Mouse (Mus musculus) CD4-positive, CD25-positive, alpha-beta regulatory T cell, adult 4 months (primary cell): ENCODE results near the gene Rnf10. TPM values are rescaled to one million over a fixed set of nuclear protein-coding genes. Genes with fewer than 3 reads are reported as not detected.
"Not testable (repeated sequence)": the region's sequence is repeated elsewhere in the genome, so short reads cannot be mapped to it uniquely, and the experiment has no call there.

ENCODE experiments used
- ATAC-seq: one replicate; pipeline ENCODE4 v1.8.0; 2017
- polyA plus RNA-seq, 2 experiments: library from polyadenylated mRNA; unstranded; fragments of 100-300 nt; shearing (Covaris generic); gene quantifications; one replicate each; pipeline ENCODE4 v1.2.1; 2017

The Rnf10 gene
- polyA plus RNA-seq, result 10 to 100 TPM; 30.5 to 36.5 TPM

DNA sequence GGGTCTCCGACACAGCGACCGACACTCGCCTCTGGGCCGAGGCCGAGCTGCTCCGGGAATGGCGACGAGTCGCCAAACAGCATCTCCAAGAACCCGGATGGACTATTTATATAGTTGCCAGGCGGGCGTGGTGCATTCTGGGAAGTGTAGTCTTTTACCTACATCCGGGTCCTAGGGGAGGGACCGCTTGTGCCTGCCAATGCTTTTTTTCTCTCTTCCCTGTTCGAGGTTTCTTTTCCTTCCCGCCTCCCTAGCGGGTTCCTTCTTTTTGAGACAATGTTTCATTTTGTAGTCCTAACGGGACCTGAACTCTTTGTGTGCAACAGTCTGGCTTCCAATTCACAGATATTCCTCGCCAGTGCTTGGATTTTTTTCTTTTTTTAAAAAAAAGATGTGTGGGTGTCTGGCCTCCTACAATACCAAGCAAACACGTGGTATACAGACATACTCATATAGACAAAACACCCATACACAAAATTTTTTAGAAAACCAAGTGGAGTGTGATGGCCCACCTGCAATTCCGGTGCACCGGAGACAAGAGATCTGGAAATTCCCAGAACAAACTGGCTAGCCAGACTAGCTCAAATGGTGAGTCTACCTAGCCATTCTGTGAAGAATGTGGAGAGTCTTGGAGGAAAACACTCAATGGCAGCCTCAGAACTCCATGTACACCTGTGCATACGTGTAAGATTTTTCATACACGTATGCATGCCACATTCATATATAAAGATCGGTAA, at the start of gene Rnf10:
Gene Rnf10, minus strand, starts transcription at position 87 of the 737 bp plus-strand sequence.
- peak; percentile 87 for ATAC-seq

DNA sequence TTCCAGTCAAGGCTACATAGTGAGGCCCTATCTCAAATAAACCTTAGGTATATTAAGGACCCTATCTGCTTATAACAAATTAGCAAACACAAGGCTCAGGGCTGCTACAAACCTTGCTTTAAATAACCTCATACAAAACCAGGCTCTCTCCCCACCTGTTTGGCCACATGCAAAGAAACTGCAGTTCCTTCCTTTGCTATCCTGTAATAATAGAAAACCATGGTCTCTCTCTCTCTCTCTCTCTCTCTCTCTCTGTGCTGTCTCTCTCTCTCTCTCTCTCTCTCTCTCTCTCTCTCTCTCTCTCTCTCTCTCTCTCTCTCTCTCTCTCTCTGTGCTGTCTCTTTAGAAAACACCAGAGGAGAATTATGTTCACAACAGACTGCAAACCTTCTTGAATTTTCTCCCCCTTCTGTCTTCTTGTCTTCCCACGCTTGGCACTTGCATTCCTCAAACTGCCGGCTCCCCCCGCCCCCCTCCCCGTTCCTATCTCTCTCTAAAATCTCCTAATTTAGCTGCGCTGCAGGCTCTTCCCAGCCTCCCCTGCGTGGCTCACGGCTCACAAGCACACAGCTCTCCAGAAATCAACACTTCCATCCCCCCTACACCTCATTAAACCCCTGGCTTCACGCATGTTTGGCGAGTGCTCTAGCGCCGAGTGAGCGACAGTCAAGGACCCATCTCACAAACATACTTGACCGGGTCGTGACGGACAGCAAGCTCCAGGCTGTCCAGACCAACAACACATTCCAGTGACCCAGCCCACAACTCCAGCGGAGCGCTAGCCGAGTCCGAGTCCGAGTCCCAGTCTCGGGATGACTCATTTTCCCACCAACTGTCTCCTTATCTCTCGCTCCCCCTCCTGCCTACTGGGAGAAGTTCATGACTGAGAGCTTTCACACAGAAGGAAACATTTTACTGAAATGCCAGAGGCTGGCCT, 46.6 kb upstream of the Rnf10 start:
- ATAC-seq, result peak; percentile 34

DNA sequence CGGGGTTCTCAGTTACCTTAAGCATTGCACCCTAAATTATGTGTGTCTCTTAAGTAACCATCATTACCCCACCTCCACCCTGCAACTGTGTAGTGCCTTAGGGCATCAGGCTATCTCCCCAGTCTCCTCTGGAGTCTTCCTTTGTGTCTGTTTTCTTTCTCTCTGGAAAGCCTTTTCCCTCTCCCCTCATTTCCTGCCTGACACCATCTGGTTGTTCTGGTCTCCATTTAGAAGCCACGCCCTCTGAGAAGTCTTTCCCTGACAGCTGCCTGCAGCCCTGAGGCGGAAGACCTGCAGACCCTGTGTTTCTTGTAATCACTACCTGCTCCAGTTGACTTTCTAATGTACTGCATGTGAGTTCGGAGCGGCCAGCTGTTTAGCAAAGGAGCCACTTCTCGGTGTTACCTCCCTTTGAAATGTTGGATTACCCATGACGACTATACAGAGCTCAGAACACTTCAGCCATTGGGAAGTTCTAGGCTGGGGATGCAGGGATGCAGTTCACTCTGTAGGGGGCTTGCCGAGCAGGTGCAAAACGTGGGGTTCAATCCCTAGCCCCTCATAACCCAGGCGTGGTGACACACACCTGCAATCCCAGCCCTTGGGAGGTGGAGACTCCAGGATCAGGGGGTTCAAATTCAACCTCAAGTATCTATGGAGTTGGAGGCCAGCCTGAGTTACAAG, 45.1 kb upstream of the Rnf10 start:
- ATAC-seq, result peak; percentile 37

DNA sequence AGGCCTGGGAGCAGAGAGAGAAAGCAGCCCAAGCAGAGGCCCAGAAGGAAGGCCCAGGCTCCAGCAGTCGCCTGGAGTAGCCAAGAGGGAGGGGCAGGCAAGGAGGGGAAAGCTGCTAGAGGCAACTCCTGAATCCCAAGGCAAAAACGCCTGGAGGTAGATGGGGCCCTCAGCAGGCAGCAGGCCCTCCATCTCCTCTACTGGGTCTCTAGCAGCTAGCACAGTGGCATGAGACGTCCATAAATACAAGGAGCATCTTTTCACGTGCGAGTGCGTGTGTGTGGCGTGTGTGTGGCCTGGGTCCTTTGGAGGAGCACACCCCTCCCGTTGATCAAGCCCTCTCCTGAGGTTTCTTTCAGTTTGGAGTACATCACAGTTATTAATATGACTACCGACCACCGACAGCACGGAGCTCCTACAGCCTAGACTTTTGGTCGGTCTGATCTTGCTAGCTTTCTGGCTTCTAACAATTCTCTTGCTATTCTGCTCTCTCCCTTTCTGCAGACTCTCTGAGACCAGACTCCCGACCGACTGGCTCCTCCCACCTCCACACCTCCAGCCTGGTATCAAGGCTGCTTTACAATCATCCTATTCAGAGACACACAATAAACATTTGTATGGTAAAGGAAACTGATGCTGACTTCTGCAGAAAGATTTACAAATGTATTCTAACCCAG, 44.4 kb upstream of the Rnf10 start:
- no peak for ATAC-seq

GRCm38 (mm10) chr5:115313668-115313943, 40.9 kb upstream of the Rnf10 start:
- no peak for ATAC-seq

- no peak for ATAC-seq
These were observed 40.3 kb upstream of the Rnf10 start for GRCm38 (mm10) chr5:115312816-115313667.

DNA sequence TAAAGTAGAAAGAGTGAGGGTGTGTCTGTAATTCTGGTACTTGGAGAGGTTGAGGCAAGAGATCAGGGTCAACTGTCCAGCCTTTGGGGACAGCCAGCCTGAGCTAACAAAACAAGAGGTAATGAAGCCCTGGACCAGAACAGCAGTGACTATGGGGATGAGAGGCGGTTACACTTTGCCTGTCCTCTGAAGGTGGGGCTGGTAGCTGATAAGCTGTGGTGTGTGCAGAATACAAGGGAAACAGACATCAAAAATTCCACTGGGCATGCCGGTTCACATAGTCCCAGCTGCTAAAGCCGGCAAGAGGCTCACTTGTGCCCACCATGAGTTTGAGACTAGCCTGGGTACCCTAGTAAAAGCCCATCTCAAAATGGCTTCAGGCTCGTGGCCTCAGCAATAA, 39.7 kb upstream of the Rnf10 start:
- no peak for ATAC-seq

GRCm38 (mm10) chr5:115302190-115302589, 29.5 kb upstream of the Rnf10 start:
- not testable (repeated sequence) for ATAC-seq

DNA sequence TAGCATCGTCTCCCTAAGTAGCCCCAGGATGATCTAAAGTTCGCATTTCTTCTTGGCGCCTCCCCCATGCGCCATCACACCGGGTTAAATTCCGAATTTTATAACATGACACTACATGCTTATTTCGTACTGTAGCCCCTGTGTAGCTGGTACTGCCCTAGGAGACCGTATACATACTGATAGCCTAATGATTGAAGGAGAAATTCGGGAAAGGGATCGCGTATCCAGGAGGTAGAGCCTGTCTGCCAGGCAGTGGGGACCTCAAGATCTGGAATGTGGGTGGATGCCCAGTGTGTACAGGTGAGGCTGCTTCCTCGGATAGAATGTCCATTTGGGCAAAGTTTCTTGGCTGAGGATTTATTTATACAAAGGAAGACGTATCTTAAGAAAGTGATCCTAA, 28.9 kb upstream of the Rnf10 start:
- ATAC-seq, result no peak

DNA sequence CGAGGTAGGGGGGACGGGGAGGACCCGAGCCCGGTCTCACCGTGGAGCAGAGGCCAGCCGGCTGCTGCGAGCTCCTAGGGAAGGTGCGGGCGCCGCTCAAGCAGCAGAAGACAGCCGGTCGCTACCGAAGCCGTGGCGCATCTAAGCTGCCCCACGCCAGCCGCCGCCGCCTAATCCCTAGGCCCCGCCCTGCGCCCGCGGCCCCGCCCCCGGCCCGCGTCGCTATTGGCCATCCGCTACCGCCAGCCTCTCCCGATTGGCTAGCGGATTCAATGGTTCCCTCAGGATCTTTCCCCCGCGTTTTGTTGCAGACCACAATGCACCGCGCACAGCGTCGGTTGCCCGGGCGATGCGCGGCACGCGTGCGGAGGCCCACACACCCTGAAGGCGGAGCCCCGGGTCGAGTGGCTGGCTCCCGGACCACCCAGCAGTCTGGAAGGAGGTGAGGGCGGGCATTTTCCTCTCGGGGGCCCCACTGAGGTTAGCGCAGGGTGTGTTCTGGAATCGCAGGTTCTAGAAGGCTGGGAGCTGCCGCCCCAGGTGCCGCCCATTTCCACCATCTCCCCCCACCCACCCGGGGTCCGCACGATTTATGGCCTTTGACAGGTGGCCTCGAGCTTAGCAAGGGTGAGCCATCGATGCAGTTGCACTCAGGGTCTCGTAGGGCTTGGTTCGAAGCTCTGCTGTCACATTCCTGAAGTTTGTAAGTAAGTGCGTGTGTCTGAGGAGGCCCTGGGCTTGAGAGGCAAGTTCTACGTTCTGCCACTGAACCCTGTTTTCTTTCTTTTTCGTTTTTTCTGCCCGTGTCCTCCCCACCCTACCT, 28.3 kb upstream of the Rnf10 start, which contains the start of gene Dynll1:
Gene Dynll1, minus strand, starts transcription at position 208 of the 823 bp plus-strand sequence.
- ATAC-seq, result peak; percentile 91

GRCm38 (mm10) chr5:115300035-115300744, 27.5 kb upstream of the Rnf10 start:
- ATAC-seq, result peak; percentile 46

DNA sequence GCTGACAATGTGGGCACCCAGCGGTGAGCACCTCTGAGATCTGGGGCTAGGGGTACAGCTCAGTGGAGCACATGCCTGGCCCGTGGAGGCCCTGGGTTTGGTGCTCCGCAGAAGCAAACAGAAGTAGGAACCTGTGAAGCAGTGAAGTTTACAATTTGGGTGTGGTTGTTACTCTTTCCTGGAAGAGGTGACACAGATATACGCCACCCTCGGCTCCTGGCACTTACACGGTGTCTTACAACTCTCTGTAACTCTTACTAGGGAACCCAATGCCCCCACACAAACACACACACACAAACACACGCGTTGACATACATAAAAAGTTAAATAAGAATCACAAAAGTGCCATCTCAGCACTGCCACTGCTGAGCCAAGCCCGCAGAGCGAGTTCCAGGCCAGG, 23.6 kb upstream of the Rnf10 start:
- no peak for ATAC-seq

DNA sequence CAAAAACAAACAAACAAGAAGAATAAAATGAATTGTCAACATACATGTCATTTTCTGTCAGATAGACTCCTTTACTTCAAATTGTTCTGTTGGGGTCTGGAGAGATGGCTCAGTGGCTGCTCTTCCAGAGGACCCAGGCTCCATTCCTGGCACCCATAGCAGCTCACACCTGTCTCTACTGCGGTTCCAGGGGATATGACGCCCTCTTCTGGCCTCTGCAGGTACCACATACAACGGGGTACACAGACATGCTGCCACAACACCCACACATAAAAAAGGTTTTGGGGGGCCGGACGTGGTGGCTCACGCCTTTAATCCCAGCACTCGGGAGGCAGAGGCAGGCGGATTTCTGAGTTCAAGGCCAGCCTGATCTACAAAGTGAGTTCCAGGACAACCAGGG, 21.5 kb upstream of the Rnf10 start:
- ATAC-seq, result no peak

GRCm38 (mm10) chr5:115284735-115285134, 12.0 kb upstream of the Rnf10 start:
- ATAC-seq, result no peak

- ATAC-seq, result peak; percentile 15
These were observed 7.5 kb upstream of the Rnf10 start for GRCm38 (mm10) chr5:115280050-115280687.

GRCm38 (mm10) chr5:115279226-115280049, 6.7 kb upstream of the Rnf10 start, which contains the start of gene Coq5:
Gene Coq5 (plus strand): TSS chr5:115279666.
- ATAC-seq, result peak; percentile 90

DNA sequence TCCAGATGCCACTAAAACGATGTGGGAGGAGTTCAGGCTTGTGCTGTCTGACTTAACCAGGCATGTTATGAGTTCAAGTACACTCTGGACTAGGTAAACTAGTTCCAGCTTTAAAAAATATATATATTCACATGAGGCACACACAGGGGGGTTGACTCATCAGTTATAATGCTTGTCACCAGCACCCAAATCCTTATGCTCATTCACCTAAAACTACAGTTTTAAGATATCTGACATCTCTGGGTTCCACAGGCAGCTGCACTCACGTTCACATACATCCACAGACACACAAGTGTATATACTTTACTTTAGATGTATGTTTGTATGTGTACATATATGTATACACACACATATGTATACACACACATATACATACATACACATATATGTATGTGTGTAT, 6.1 kb upstream of the Rnf10 start:
- no peak for ATAC-seq

GRCm38 (mm10) chr5:115278053-115278452, 5.4 kb upstream of the Rnf10 start:
- ATAC-seq, result no peak
